Mouse (Mus musculus): Measurements from ENCODE around the gene Nab2. TPM values are rescaled to one million over a fixed set of nuclear protein-coding genes. Genes with fewer than 3 reads are reported as not detected.
A peak's percentile ranks its signal among the peaks of the same experiment; 100 is the strongest.

The Nab2 gene
- total RNA-seq (2014; fragmentation: Nextera tagmentation) (28.6 and 31.6 TPM in 2 replicates), total RNA-seq (2017) (41.0 and 41.8 TPM in 2 replicates), polyA plus RNA-seq (2012) (92.3 and 106 TPM in 2 replicates)

DNA sequence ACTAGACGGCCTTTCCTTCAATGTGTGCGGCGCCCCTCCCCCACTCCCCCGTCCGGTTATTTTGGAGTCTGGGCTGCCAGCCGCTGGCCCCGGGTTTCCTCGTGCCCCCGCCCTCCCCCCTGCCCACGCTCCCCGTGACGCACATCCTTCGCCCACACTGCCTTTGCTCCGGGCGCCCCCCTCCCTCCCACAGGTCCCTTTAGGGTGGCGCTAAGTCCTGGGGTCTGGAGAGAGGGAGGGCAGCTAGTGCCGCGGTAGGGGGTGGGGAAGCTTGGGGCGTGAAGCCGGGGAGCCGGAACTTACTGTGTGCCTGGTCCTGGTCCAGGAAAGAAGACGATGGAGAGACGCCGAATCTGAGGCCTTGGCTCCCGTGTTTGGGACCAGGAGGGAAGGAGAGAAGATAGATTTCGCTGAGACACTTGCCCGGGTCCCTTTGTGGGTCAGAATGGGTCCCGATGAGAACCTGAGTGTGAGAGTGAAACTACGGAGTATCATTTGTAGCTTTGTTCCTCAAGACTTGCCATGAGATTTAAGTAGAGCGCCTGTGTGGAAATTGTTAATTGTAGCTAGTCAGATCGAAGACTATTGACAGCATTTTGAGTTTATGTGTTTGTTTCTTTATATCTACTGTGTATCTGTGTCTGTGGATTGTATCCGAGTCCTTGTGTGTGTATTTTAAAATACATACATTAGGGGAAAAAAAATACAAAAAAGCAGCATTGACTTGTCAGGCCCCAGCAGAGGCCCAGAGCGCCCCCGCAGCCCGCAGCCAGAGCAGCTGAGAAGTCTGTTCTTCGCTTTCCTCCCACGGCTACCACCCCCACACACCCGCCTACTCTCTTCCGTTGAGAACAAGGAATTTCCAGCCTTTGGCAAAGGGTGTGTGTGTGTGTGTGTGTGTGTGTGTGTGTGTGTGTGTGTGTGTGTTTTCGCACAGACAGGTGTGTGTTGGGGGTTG is at the start of gene Nab2:
Gene Nab2, minus strand, starts transcription at position 476 of the 958 bp plus-strand sequence.
- peaks cover 71% of the 10 kb centered on the region for H3K4me1 ChIP-seq (ENCODE audit: insufficient read depth, low read depth, low read length)
- peaks cover 18% of the 10 kb centered on the region for H3K36me3 ChIP-seq (replicated peaks)
- TF ChIP-seq GATA1 (IDR thresholded peaks at IDR 0.05; ENCODE audit: borderline replicate concordance, low read length) (no peak), CTCF (IDR thresholded peaks at IDR 0.05; ENCODE audit: low read depth, low read length) (no peak), POLR2AphosphoS5 (IDR thresholded peaks at IDR 0.05; ENCODE audit: insufficient replicate concordance, low read depth, low read length) (no peak), TAL1 (conservative IDR thresholded peaks at IDR 0.05; ENCODE audit: low read depth, low read length) (no peak), GATA2 (IDR thresholded peaks at IDR 0.05; ENCODE audit: borderline replicate concordance, low read depth, low read length) (no peak)
- no peaks in the 10 kb centered on the region for H3K27me3 ChIP-seq (ENCODE audit: insufficient read depth, low read length)
- no peaks in the 10 kb centered on the region for H3K9me3 ChIP-seq (replicated peaks)
- ATAC-seq (ENCODE audit: extremely low read depth, insufficient number of reproducible peaks, low FRiP score, poor library complexity, severe bottlenecking) = peak; percentile 59
- H3K4me3 ChIP-seq (ENCODE audit: low read depth, low read length) = peak within 1 kb of the TSS; percentile 93
- DNase-seq (ENCODE audit: low spot score) = peak; percentile 71

DNA sequence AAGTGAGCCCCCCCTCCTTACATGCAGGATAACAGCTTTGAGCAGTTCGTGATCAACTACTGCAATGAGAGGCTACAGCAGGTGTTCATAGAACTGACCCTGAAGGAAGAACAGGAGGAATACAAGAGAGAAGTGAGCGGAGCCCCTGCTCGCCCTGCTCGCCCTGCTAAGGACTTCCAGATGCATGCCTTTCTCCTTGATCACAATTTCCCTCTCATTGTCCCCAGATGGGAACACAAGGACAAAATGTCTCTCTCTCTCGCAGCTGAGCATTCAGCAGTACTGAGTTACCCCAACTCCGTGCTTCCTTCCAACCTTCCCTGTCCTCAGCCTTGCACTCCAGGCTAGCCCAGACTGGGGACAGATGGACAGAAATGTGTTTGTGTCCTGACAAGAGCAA is 44.4 kb upstream of the Nab2 start:
- no peak for ATAC-seq (ENCODE audit: extremely low read depth, insufficient number of reproducible peaks, low FRiP score, poor library complexity, severe bottlenecking)
- no peak overlapping the region for H3K4me3 ChIP-seq (ENCODE audit: low read depth, low read length)

DNA sequence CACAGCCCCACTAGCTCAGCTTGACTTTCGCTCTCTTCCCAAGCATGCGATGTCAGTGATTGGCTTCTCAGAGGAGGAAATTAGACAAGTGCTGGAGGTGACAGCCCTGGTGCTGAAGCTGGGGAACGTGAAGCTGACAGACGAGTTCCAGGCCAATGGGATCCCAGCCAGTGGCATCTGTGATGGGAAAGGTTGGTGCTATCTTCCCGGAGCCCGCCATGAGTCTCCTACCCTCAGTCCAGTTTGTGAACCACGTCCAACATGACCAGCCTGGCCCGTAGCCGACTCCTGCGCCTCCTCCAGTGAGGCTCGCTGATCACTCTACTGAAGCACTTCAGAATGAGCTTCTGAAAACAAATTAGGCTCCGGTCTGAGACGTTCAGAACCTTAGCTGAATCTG is 42.0 kb upstream of the Nab2 start:
- Histone ChIP-seq H3K4me3 (ENCODE audit: low read depth, low read length) (no peak overlapping the region), H3K27me3 (ENCODE audit: insufficient read depth, low read length) (peaks cover 57% of the 10 kb centered on the region), H3K9me3 (replicated peaks) (no peaks in the 10 kb centered on the region), H3K36me3 (replicated peaks) (no peaks in the 10 kb centered on the region), H3K4me1 (ENCODE audit: insufficient read depth, low read depth, low read length) (peaks cover 22% of the 10 kb centered on the region)
- DNase-seq (ENCODE audit: low spot score) (no peak), ATAC-seq (ENCODE audit: extremely low read depth, insufficient number of reproducible peaks, low FRiP score, poor library complexity, severe bottlenecking) (no peak)
- TF ChIP-seq GATA2 (IDR thresholded peaks at IDR 0.05; ENCODE audit: borderline replicate concordance, low read depth, low read length) (no peak), CTCF (IDR thresholded peaks at IDR 0.05; ENCODE audit: low read depth, low read length) (no peak), POLR2AphosphoS5 (IDR thresholded peaks at IDR 0.05; ENCODE audit: insufficient replicate concordance, low read depth, low read length) (no peak), TAL1 (conservative IDR thresholded peaks at IDR 0.05; ENCODE audit: low read depth, low read length) (no peak), GATA1 (IDR thresholded peaks at IDR 0.05; ENCODE audit: borderline replicate concordance, low read length) (no peak)

More for the DNA sequence above, 44.4 kb upstream of the Nab2 start:
- Histone ChIP-seq H3K36me3 (replicated peaks) (no peaks in the 10 kb centered on the region), H3K4me1 (ENCODE audit: insufficient read depth, low read depth, low read length) (peaks cover 2% of the 10 kb centered on the region), H3K27me3 (ENCODE audit: insufficient read depth, low read length) (peaks cover 60% of the 10 kb centered on the region), H3K9me3 (replicated peaks) (no peaks in the 10 kb centered on the region)
- DNase-seq (ENCODE audit: low spot score) = no peak
- TF ChIP-seq GATA1 (IDR thresholded peaks at IDR 0.05; ENCODE audit: borderline replicate concordance, low read length) (no peak), CTCF (IDR thresholded peaks at IDR 0.05; ENCODE audit: low read depth, low read length) (no peak), TAL1 (conservative IDR thresholded peaks at IDR 0.05; ENCODE audit: low read depth, low read length) (no peak)

DNA sequence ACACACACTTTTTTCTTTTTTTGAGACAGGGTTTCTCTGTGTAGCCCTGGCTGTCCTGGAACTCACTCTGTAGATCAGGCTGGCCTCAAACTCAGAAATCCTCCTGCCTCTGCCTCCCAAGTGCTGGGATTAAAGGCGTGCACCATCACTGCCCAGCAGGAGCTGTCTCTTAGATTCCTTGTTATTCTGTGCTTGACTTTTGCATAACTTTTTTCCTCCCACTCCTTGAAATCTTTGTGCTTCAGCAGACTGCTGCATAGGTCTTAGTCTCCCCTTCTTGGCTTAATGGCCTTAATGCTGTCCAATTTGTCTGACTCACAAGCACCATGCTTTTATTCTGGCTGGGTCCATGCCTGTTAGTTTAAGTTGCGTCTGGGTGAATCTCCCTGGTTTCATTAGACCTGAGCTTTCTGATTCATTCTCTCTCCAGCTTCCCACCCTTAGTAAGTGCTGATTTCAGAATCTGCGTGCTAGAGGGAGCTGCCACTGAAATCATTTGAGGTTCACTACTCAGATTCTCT is 40.5 kb upstream of the Nab2 start:
- TF ChIP-seq TAL1 (conservative IDR thresholded peaks at IDR 0.05; ENCODE audit: low read depth, low read length) (no peak), GATA1 (IDR thresholded peaks at IDR 0.05; ENCODE audit: borderline replicate concordance, low read length) (no peak), GATA2 (IDR thresholded peaks at IDR 0.05; ENCODE audit: borderline replicate concordance, low read depth, low read length) (no peak), POLR2AphosphoS5 (IDR thresholded peaks at IDR 0.05; ENCODE audit: insufficient replicate concordance, low read depth, low read length) (no peak), CTCF (IDR thresholded peaks at IDR 0.05; ENCODE audit: low read depth, low read length) (no peak)
- peaks cover 44% of the 10 kb centered on the region for H3K27me3 ChIP-seq (ENCODE audit: insufficient read depth, low read length)
- H3K36me3 ChIP-seq (replicated peaks) = no peaks in the 10 kb centered on the region
- peaks cover 34% of the 10 kb centered on the region for H3K4me1 ChIP-seq (ENCODE audit: insufficient read depth, low read depth, low read length)
- no peaks in the 10 kb centered on the region for H3K9me3 ChIP-seq (replicated peaks)
- ATAC-seq (ENCODE audit: extremely low read depth, insufficient number of reproducible peaks, low FRiP score, poor library complexity, severe bottlenecking) = no peak
- DNase-seq (ENCODE audit: low spot score) = no peak
- no peak overlapping the region for H3K4me3 ChIP-seq (ENCODE audit: low read depth, low read length)

DNA sequence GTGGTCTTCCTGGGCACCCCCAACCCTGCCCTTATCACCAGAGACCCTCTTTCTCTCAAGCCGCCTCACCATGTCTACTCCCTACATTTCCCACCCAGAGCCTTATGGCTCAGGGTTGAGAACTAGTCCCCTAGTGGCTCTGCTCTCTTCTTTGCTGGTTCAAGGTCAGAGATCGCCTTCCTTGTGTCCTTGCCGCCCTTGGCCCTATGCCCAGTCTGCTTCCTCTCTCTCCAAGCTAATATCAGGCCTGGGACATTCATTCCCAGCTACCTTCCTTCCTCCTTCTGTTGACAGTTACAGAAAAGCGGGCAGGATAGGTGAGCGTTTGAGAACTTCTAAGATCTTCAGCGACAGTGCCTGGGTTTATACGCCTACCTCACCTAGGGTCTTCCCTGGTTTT is 39.4 kb upstream of the Nab2 start:
- no peak for TF ChIP-seq TAL1 (conservative IDR thresholded peaks at IDR 0.05; ENCODE audit: low read depth, low read length)
- no peak for TF ChIP-seq GATA2 (IDR thresholded peaks at IDR 0.05; ENCODE audit: borderline replicate concordance, low read depth, low read length)
- no peak for TF ChIP-seq GATA1 (IDR thresholded peaks at IDR 0.05; ENCODE audit: borderline replicate concordance, low read length)
- no peak for TF ChIP-seq CTCF (IDR thresholded peaks at IDR 0.05; ENCODE audit: low read depth, low read length)
- no peak for TF ChIP-seq POLR2AphosphoS5 (IDR thresholded peaks at IDR 0.05; ENCODE audit: insufficient replicate concordance, low read depth, low read length)
- no peaks in the 10 kb centered on the region for H3K9me3 ChIP-seq (replicated peaks)

DNA sequence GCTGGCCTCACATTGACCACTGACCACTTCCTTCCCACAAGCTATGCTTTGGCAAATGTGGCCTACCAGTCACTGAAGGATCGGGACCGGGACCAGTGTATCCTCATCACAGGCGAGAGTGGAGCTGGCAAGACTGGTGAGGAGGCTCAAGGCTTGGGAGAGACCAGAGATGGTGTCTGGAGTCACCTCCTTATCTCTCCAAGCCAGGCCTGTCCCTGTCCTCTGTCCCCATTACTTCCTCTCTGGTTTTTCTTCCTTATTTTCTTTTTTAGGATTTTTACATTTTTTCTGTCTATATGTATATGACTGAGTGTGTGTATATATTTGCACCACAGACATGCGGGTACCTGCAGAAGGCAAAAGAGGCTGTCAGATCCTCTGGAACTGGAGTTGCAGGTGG is 37.4 kb upstream of the Nab2 start:
- Histone ChIP-seq H3K27me3 (ENCODE audit: insufficient read depth, low read length) (peaks cover 28% of the 10 kb centered on the region), H3K4me1 (ENCODE audit: insufficient read depth, low read depth, low read length) (peaks cover 38% of the 10 kb centered on the region), H3K36me3 (replicated peaks) (no peaks in the 10 kb centered on the region), H3K4me3 (ENCODE audit: low read depth, low read length) (no peak overlapping the region), H3K9me3 (replicated peaks) (no peaks in the 10 kb centered on the region)
- TF ChIP-seq GATA1 (IDR thresholded peaks at IDR 0.05; ENCODE audit: borderline replicate concordance, low read length) (no peak), GATA2 (IDR thresholded peaks at IDR 0.05; ENCODE audit: borderline replicate concordance, low read depth, low read length) (no peak), TAL1 (conservative IDR thresholded peaks at IDR 0.05; ENCODE audit: low read depth, low read length) (peak; percentile 54)
- ATAC-seq (ENCODE audit: extremely low read depth, insufficient number of reproducible peaks, low FRiP score, poor library complexity, severe bottlenecking) (peak; percentile 34; the same call in 1 of the 2 replicates), DNase-seq (ENCODE audit: low spot score) (no peak)

More for the DNA sequence above, 39.4 kb upstream of the Nab2 start:
- H3K4me1 ChIP-seq (ENCODE audit: insufficient read depth, low read depth, low read length) = peaks cover 38% of the 10 kb centered on the region
- DNase-seq (ENCODE audit: low spot score) (no peak), ATAC-seq (ENCODE audit: extremely low read depth, insufficient number of reproducible peaks, low FRiP score, poor library complexity, severe bottlenecking) (no peak)
- peaks cover 38% of the 10 kb centered on the region for H3K27me3 ChIP-seq (ENCODE audit: insufficient read depth, low read length)
- no peak overlapping the region for H3K4me3 ChIP-seq (ENCODE audit: low read depth, low read length)
- H3K36me3 ChIP-seq (replicated peaks) = no peaks in the 10 kb centered on the region
